8 mouse cellular contexts compared by ENCODE assay signal in the genomic region with DNA sequence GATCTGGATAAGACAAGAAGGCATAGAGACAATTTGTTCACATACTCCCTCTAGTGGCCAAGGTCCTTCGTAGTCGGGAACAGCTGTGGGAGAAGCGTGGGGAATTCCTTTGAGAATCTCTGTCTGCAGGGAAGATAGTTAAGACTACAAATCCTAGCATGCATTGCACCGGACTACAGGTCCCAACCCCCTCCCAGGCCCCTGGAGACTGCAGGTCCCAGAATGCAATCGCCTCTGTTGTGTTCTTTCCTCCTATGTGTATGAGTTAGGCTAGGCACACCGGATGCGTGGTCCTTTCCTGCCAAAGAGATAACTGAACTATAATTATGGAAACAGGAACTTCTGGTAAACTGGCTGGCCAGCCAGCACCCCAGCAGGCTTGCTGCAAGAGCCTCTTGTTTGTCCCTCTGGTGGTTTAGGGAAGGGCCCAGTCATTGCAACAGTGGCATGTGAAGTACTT. TPM values are rescaled to one million over a fixed set of nuclear protein-coding genes. Genes with fewer than 3 reads are reported as not detected.
DNase-seq lines count a peak whose midpoint lies in the region; ATAC-seq and TF ChIP-seq lines count a peak whose summit lies in the region.

No protein-coding gene starts in this region.

- peaks cover 63% of the 10 kb centered on the region for H3K4me1 ChIP-seq in G1E (ENCODE audit: insufficient read depth, low read depth, low read length)
- H3K4me1 ChIP-seq in forebrain, embryonic 13.5 days = peaks cover 47% of the 10 kb centered on the region
- H3K4me1 ChIP-seq in liver, embryonic 15.5 days (replicated peaks) = peaks cover 81% of the 10 kb centered on the region
- peaks cover 15% of the 10 kb centered on the region for H3K4me1 ChIP-seq in neural tube, embryonic 11.5 days (ENCODE audit: control insufficient read depth, insufficient read depth, low read length)
- peaks cover 11% of the 10 kb centered on the region for H3K4me1 ChIP-seq in testis, adult 2 months (ENCODE audit: control insufficient read depth, insufficient read depth, low read length)

- no peaks in the 10 kb centered on the region for H3K36me3 ChIP-seq in G1E (replicated peaks)
- no peaks in the 10 kb centered on the region for H3K36me3 ChIP-seq in forebrain, embryonic 13.5 days (ENCODE audit: poor library complexity, severe bottlenecking)
- H3K36me3 ChIP-seq in liver, embryonic 15.5 days (replicated peaks) = peaks cover 29% of the 10 kb centered on the region
- H3K36me3 ChIP-seq in neural tube, embryonic 11.5 days (ENCODE audit: control insufficient read depth, insufficient read depth, low read length) = peaks cover 4% of the 10 kb centered on the region; the same call in 1 of the 2 replicates
- no peaks in the 10 kb centered on the region for H3K36me3 ChIP-seq in testis, adult 2 months (ENCODE audit: control insufficient read depth, insufficient read depth, low read length)

- no peaks in the 10 kb centered on the region for H3K9me3 ChIP-seq in G1E (replicated peaks)
- no peaks in the 10 kb centered on the region for H3K9me3 ChIP-seq in forebrain, embryonic 13.5 days (replicated peaks)
- H3K9me3 ChIP-seq in liver, embryonic 15.5 days (replicated peaks) = no peaks in the 10 kb centered on the region
- H3K9me3 ChIP-seq in neural tube, embryonic 11.5 days (ENCODE audit: control insufficient read depth, low read length) = no peaks in the 10 kb centered on the region

- peak overlapping the region; percentile 34; the same call in 1 of the 2 replicates for H3K4me2 ChIP-seq in forebrain, embryonic 13.5 days
- H3K4me2 ChIP-seq in liver, embryonic 15.5 days = peak overlapping the region; percentile 65
- H3K4me2 ChIP-seq in neural tube, embryonic 11.5 days (ENCODE audit: low read depth) = peak overlapping the region; percentile 23

- intact Hi-C loops in heart, postnatal 10 days (cut with DNase I) = no loop called here

- ATAC-seq in G1E (ENCODE audit: extremely low read depth, insufficient number of reproducible peaks, low FRiP score, poor library complexity, severe bottlenecking) = peak; percentile 56; the same call in 1 of the 2 replicates
- ATAC-seq in cerebellum, adult (ENCODE audit: insufficient number of reproducible peaks, low FRiP score, low TSS enrichment) = peak; percentile 88
- peak; percentile 91 for ATAC-seq in forebrain, embryonic 13.5 days
- ATAC-seq in liver, embryonic 15.5 days (ENCODE audit: insufficient read depth) = peak; percentile 47
- ATAC-seq in neural tube, embryonic 11.5 days (ENCODE audit: insufficient read depth, low FRiP score, low TSS enrichment) = peak; percentile 85

- peaks cover 82% of the 10 kb centered on the region for H3K27me3 ChIP-seq in G1E (ENCODE audit: insufficient read depth, low read length)
- H3K27me3 ChIP-seq in forebrain, embryonic 13.5 days = no peaks in the 10 kb centered on the region
- H3K27me3 ChIP-seq in liver, embryonic 15.5 days = no peaks in the 10 kb centered on the region
- no peaks in the 10 kb centered on the region for H3K27me3 ChIP-seq in neural tube, embryonic 11.5 days (ENCODE audit: control insufficient read depth, insufficient read depth, low read length)
- H3K27me3 ChIP-seq in testis, adult 2 months (ENCODE audit: control insufficient read depth, insufficient read depth, low read length) = no peaks in the 10 kb centered on the region

- H3K4me3 ChIP-seq in G1E (ENCODE audit: low read depth, low read length) = no peak overlapping the region
- no peak overlapping the region for H3K4me3 ChIP-seq in forebrain, embryonic 13.5 days
- peak overlapping the region; percentile 45; the same call in 1 of the 2 replicates for H3K4me3 ChIP-seq in liver, embryonic 15.5 days (replicated peaks)
- H3K4me3 ChIP-seq in neural tube, embryonic 11.5 days (ENCODE audit: low read depth, low read length) = 0 out of 2 replicates have a peak overlapping the region, but pooled peaks have one; percentile 33
- H3K4me3 ChIP-seq in testis, adult 2 months (ENCODE audit: control insufficient read depth, low read depth, low read length) = no peak overlapping the region

- no peak for TF ChIP-seq POLR2A in testis, adult 2 months (IDR thresholded peaks at IDR 0.05; ENCODE audit: control insufficient read depth, low read depth, low read length)

- peak; percentile 24; the same call in 1 of the 2 replicates for TF ChIP-seq CTCF in G1E (IDR thresholded peaks at IDR 0.05; ENCODE audit: low read depth, low read length)
- TF ChIP-seq CTCF in testis, adult 2 months (IDR thresholded peaks at IDR 0.05; ENCODE audit: control insufficient read depth, insufficient read depth, insufficient replicate concordance, low read depth, low read length) = no peak

- H3K9ac ChIP-seq in forebrain, embryonic 13.5 days = 0 out of 2 replicates have a peak overlapping the region, but pooled peaks have one; percentile 37
- peak overlapping the region; percentile 52; the same call in 1 of the 2 replicates for H3K9ac ChIP-seq in liver, embryonic 15.5 days
- H3K9ac ChIP-seq in neural tube, embryonic 11.5 days (ENCODE audit: low read length) = no peak overlapping the region

- 4% methylated on average over 7 of the region's 7 CpGs for WGBS in forebrain, embryonic 13.5 days
- WGBS in liver, embryonic 15.5 days (ENCODE audit: insufficient replicate concordance) = 3% methylated on average over 7 of the region's 7 CpGs
- WGBS in neural tube, embryonic 11.5 days = 8% methylated on average over 7 of the region's 7 CpGs

- H3K27ac ChIP-seq in forebrain, embryonic 13.5 days = no peak overlapping the region
- H3K27ac ChIP-seq in liver, embryonic 15.5 days (replicated peaks) = peak overlapping the region; percentile 77
- no peak overlapping the region for H3K27ac ChIP-seq in neural tube, embryonic 11.5 days (ENCODE audit: low read depth, low read length)
- H3K27ac ChIP-seq in testis, adult 2 months (ENCODE audit: control insufficient read depth, insufficient read depth, low read depth, low read length) = peak overlapping the region; percentile 9; the same call in 1 of the 2 replicates

- DNase-seq in G1E (ENCODE audit: low spot score) = peak; percentile 64
- peak; percentile 94 for DNase-seq in heart, postnatal 10 days
- DNase-seq in kidney, postnatal 4 days = peak; percentile 84 to 93
- peak; percentile 86 for DNase-seq in neural tube, embryonic 11.5 days (ENCODE audit: low spot score)

RNA-seq across cellular contexts. Expression of a gene that starts 2.8 kb away (rescaled TPM):
- total RNA-seq in G1E (2014; fragmentation: Nextera tagmentation) (0.38 TPM in 1 of 2 replicates, not detected in the other), G1E (2017) (1.0 and 2.6 TPM in 2 replicates)
- 1.2 and 1.3 TPM in 2 replicates for polyA plus RNA-seq in G1E (2012)
- 10.3 and 15.7 TPM in 2 replicates for polyA plus RNA-seq in forebrain, embryonic 13.5 days (2015; fragmentation: Nextera tagmentation; extraction: Ambion mirVana)
- 10 to 100 TPM; 68.4 to 76.3 TPM for total RNA-seq in heart, postnatal 10 days (2021)
- polyA plus RNA-seq in liver, embryonic 15.5 days (2015; fragmentation: Nextera tagmentation; extraction: Ambion mirVana) = 37.6 and 46.8 TPM in 2 replicates
- polyA plus RNA-seq in neural tube, embryonic 11.5 days (2014; fragmentation: Nextera tagmentation; extraction: Ambion mirVana) = 59.7 and 69.8 TPM in 2 replicates
- polyA plus RNA-seq in testis, adult 2 months (2012; rRNA removed) = 5.7 and 6.5 TPM in 2 replicates

RNA-seq across cellular contexts. Expression of a gene that starts 5.2 kb away (rescaled TPM):
- total RNA-seq in G1E (2014; fragmentation: Nextera tagmentation) (22.7 and 29.8 TPM in 2 replicates), G1E (2017) (43.4 TPM in 2 replicates)
- 17.3 and 20.2 TPM in 2 replicates for polyA plus RNA-seq in G1E (2012)
- 3.3 and 7.6 TPM in 2 replicates for polyA plus RNA-seq in forebrain, embryonic 13.5 days (2015; fragmentation: Nextera tagmentation; extraction: Ambion mirVana)
- 10 to 100 TPM in 1 of 2 experiments, 1 to 10 TPM in 1; 9.5 to 12.7 TPM for total RNA-seq in heart, postnatal 10 days (2021)
- 33.1 and 35.9 TPM in 2 replicates for polyA plus RNA-seq in liver, embryonic 15.5 days (2015; fragmentation: Nextera tagmentation; extraction: Ambion mirVana)
- polyA plus RNA-seq in neural tube, embryonic 11.5 days (2014; fragmentation: Nextera tagmentation; extraction: Ambion mirVana) = 7.9 and 9.6 TPM in 2 replicates
- 6.0 and 10.3 TPM in 2 replicates for polyA plus RNA-seq in testis, adult 2 months (2012; rRNA removed)

RNA-seq across cellular contexts. Expression of a gene that starts 8.4 kb away (rescaled TPM):
- total RNA-seq in G1E (2014; fragmentation: Nextera tagmentation) = 309 and 472 TPM in 2 replicates
- total RNA-seq in G1E (2017) = 346 and 348 TPM in 2 replicates
- polyA plus RNA-seq in G1E (2012) = 70.6 and 80.1 TPM in 2 replicates
- polyA plus RNA-seq in forebrain, embryonic 13.5 days (2015; fragmentation: Nextera tagmentation; extraction: Ambion mirVana) = 325 and 333 TPM in 2 replicates
- total RNA-seq in heart, postnatal 10 days (2021) = 100 to 1,000 TPM; 162 to 178 TPM
- polyA plus RNA-seq in liver, embryonic 15.5 days (2015; fragmentation: Nextera tagmentation; extraction: Ambion mirVana) = 312 and 329 TPM in 2 replicates
- 354 and 368 TPM in 2 replicates for polyA plus RNA-seq in neural tube, embryonic 11.5 days (2014; fragmentation: Nextera tagmentation; extraction: Ambion mirVana)
- 184 and 197 TPM in 2 replicates for polyA plus RNA-seq in testis, adult 2 months (2012; rRNA removed)

RNA-seq across cellular contexts. Expression of a gene that starts 27.5 kb away (rescaled TPM):
- total RNA-seq in G1E (2014; fragmentation: Nextera tagmentation) (31.2 and 48.5 TPM in 2 replicates), G1E (2017) (9.9 and 13.0 TPM in 2 replicates)
- 65.8 and 85.9 TPM in 2 replicates for polyA plus RNA-seq in G1E (2012)
- polyA plus RNA-seq in forebrain, embryonic 13.5 days (2015; fragmentation: Nextera tagmentation; extraction: Ambion mirVana) = 22.7 and 25.3 TPM in 2 replicates
- total RNA-seq in heart, postnatal 10 days (2021) = 1 to 10 TPM; 9.4 to 9.7 TPM
- 4.8 and 5.7 TPM in 2 replicates for polyA plus RNA-seq in liver, embryonic 15.5 days (2015; fragmentation: Nextera tagmentation; extraction: Ambion mirVana)
- 23.2 and 25.3 TPM in 2 replicates for polyA plus RNA-seq in neural tube, embryonic 11.5 days (2014; fragmentation: Nextera tagmentation; extraction: Ambion mirVana)
- 489 and 539 TPM in 2 replicates for polyA plus RNA-seq in testis, adult 2 months (2012; rRNA removed)

RNA-seq across cellular contexts. Expression of a gene that starts 29.4 kb away (rescaled TPM):
- total RNA-seq in G1E (2014; fragmentation: Nextera tagmentation) = not detected in 2 replicates
- 0.33 TPM in 1 of 2 replicates, not detected in the other for total RNA-seq in G1E (2017)
- not detected in 2 replicates for polyA plus RNA-seq in G1E (2012)
- 9.2 and 10.1 TPM in 2 replicates for polyA plus RNA-seq in forebrain, embryonic 13.5 days (2015; fragmentation: Nextera tagmentation; extraction: Ambion mirVana)
- total RNA-seq in heart, postnatal 10 days (2021) = under 1 TPM; 0.60 to 0.64 TPM
- polyA plus RNA-seq in liver, embryonic 15.5 days (2015; fragmentation: Nextera tagmentation; extraction: Ambion mirVana) = 4.0 and 4.5 TPM in 2 replicates
- polyA plus RNA-seq in neural tube, embryonic 11.5 days (2014; fragmentation: Nextera tagmentation; extraction: Ambion mirVana) = 8.6 and 9.1 TPM in 2 replicates
- polyA plus RNA-seq in testis, adult 2 months (2012; rRNA removed) = 0.69 and 0.77 TPM in 2 replicates

Comparison
In these comparisons a context has a peak if more than half of its experiments do, and no peak if none do; other contexts are left out.
1. H3K4me3 ChIP-seq: peak in liver, embryonic 15.5 days (single experiment) and neural tube, embryonic 11.5 days (single experiment); none in G1E (single experiment), forebrain, embryonic 13.5 days (single experiment) and testis, adult 2 months (single experiment).
2. H3K27ac ChIP-seq: peak in liver, embryonic 15.5 days (single experiment) and testis, adult 2 months (single experiment); none in forebrain, embryonic 13.5 days (single experiment) and neural tube, embryonic 11.5 days (single experiment).
3. Peak in every context shown above with its lines, with median percentiles within 50 percentile points of each other: ATAC-seq, DNase-seq and H3K4me2 ChIP-seq.